15 mouse cellular contexts compared by ENCODE assay signal in genomic region chr17:26621912-26622311, GRCm38 (mm10). TPM values are rescaled to one million over a fixed set of nuclear protein-coding genes. Genes with fewer than 3 reads are reported as not detected.
A peak's percentile ranks its signal among the peaks of the same experiment; 100 is the strongest.
DNase-seq lines count a peak whose midpoint lies in the region; ATAC-seq and TF ChIP-seq lines count a peak whose summit lies in the region.
"Had no signal": no experiment of that assay in that cellular context is flagged by ENCODE, and none has a peak within 500 bp of the region (broad histone marks: within the 10 kb centered on the region; RNA-seq: fewer than 3 reads in every experiment).

No protein-coding gene starts in this region.

- H3K4me3 ChIP-seq in cerebellum, adult 2 months (replicated peaks; ENCODE audit: insufficient read depth, low read depth, low read length) = no peak overlapping the region
- no peak overlapping the region for H3K4me3 ChIP-seq in kidney, adult 2 months (ENCODE audit: insufficient read depth, low read depth, low read length)
- no peak overlapping the region for H3K4me3 ChIP-seq in liver, adult 2 months (ENCODE audit: insufficient read depth, low read depth, low read length)
- H3K4me3 ChIP-seq in liver, embryonic 11.5 days (ENCODE audit: low read depth, low read length) = no peak overlapping the region
- H3K4me3 ChIP-seq in stomach, embryonic 15.5 days (replicated peaks) = no peak overlapping the region
- H3K4me3 ChIP-seq: forebrain, embryonic 10.5 days; hindbrain, embryonic 10.5 days; intestine, embryonic 15.5 days had no signal

- no peaks in the 10 kb centered on the region for H3K9me3 ChIP-seq in liver, embryonic 11.5 days (ENCODE audit: control insufficient read depth, low read length)
- no peaks in the 10 kb centered on the region for H3K9me3 ChIP-seq in stomach, embryonic 15.5 days
- H3K9me3 ChIP-seq: forebrain, embryonic 10.5 days; hindbrain, embryonic 10.5 days; intestine, embryonic 15.5 days had no signal

- H3K4me2 ChIP-seq in liver, embryonic 11.5 days = no peak overlapping the region
- no peak overlapping the region for H3K4me2 ChIP-seq in stomach, embryonic 15.5 days
- H3K4me2 ChIP-seq: intestine, embryonic 15.5 days had no signal

- WGBS in cerebellum, adult 2 months = 58% methylated on average over 5 of the region's 5 CpGs
- 56% methylated on average over 5 of the region's 5 CpGs for WGBS in kidney, adult 2 months
- WGBS in liver, adult 2 months = 17% methylated on average over 5 of the region's 5 CpGs
- 83% methylated on average over 5 of the region's 5 CpGs for WGBS in liver, embryonic 11.5 days
- WGBS in stomach, embryonic 15.5 days = 79% methylated on average over 5 of the region's 5 CpGs

- ATAC-seq in liver, embryonic 11.5 days (replicated peaks; ENCODE audit: low FRiP score) = no peak
- no peak for ATAC-seq in stomach, embryonic 15.5 days (ENCODE audit: insufficient read depth, low FRiP score, low read depth)
- ATAC-seq: activated CD4-positive, CD25-positive, alpha-beta regulatory T cell, adult 4 months; forebrain, embryonic 16.5 days; intestine, embryonic 15.5 days had no signal

- DNase-seq in cerebellum, adult 2 months = no peak
- DNase-seq in cerebellum, postnatal 10 days = no peak
- DNase-seq in kidney, adult 2 months = no peak
- no peak for DNase-seq in kidney, adult 9 months
- DNase-seq in liver, adult 2 months (ENCODE audit: extremely low read depth, low read depth, low spot score) = peak; percentile 88
- no peak for DNase-seq in liver, embryonic 11.5 days (ENCODE audit: low spot score)
- DNase-seq: gastrocnemius, postnatal 14 days; midbrain, embryonic 14.5 days; thymus, postnatal 36 days had no signal

- TF ChIP-seq CTCF in cerebellum, adult 2 months (IDR thresholded peaks at IDR 0.05; ENCODE audit: borderline replicate concordance, insufficient read depth, low read depth, low read length) = no peak
- no peak for TF ChIP-seq CTCF in kidney, adult 2 months (conservative IDR thresholded peaks at IDR 0.05; ENCODE audit: insufficient read depth, insufficient read length, low read depth, low read length)
- TF ChIP-seq CTCF in liver, adult 2 months (IDR thresholded peaks at IDR 0.05; ENCODE audit: low read depth, low read length) = no peak

- no peaks in the 10 kb centered on the region for H3K36me3 ChIP-seq in kidney, adult 2 months (ENCODE audit: control insufficient read depth, insufficient read depth, low read length)
- H3K36me3 ChIP-seq in liver, adult 2 months (ENCODE audit: control insufficient read depth, insufficient read depth, low read length) = peaks cover 4% of the 10 kb centered on the region; the same call in 1 of the 2 replicates
- H3K36me3 ChIP-seq in liver, embryonic 11.5 days (ENCODE audit: control insufficient read depth, insufficient read depth, low read length) = peaks cover 12% of the 10 kb centered on the region; the same call in 1 of the 2 replicates
- H3K36me3 ChIP-seq in stomach, embryonic 15.5 days = peaks cover 16% of the 10 kb centered on the region

- peak overlapping the region; percentile 31 for H3K9ac ChIP-seq in liver, adult 2 months (ENCODE audit: low read depth, low read length)
- no peak overlapping the region for H3K9ac ChIP-seq in liver, embryonic 11.5 days (ENCODE audit: low read depth, low read length)
- no peak overlapping the region for H3K9ac ChIP-seq in stomach, embryonic 15.5 days
- H3K9ac ChIP-seq: intestine, embryonic 15.5 days had no signal

- H3K4me1 ChIP-seq in cerebellum, adult 2 months (ENCODE audit: control insufficient read depth, insufficient read depth, low read length) = peaks cover 62% of the 10 kb centered on the region
- H3K4me1 ChIP-seq in kidney, adult 2 months (ENCODE audit: control insufficient read depth, insufficient read depth, low read length) = peaks cover 33% of the 10 kb centered on the region
- peaks cover 15% of the 10 kb centered on the region for H3K4me1 ChIP-seq in liver, adult 2 months (ENCODE audit: control insufficient read depth, insufficient read depth, low read length)
- H3K4me1 ChIP-seq in liver, embryonic 11.5 days (replicated peaks; ENCODE audit: control insufficient read depth, insufficient read depth, low read length) = peaks cover 1% of the 10 kb centered on the region; the same call in 1 of the 2 replicates
- H3K4me1 ChIP-seq in stomach, embryonic 15.5 days = 0 out of 2 replicates have a peak, but pooled peaks cover 2% of the 10 kb centered on the region
- H3K4me1 ChIP-seq: forebrain, embryonic 10.5 days; hindbrain, embryonic 10.5 days had no signal

- TF ChIP-seq POLR2A in cerebellum, adult 2 months (IDR thresholded peaks at IDR 0.05; ENCODE audit: borderline replicate concordance, insufficient read depth, low read length) = no peak
- TF ChIP-seq POLR2A in kidney, adult 2 months (IDR thresholded peaks at IDR 0.05; ENCODE audit: low read depth, low read length) = no peak
- no peak for TF ChIP-seq POLR2A in liver, adult 2 months (IDR thresholded peaks at IDR 0.05; ENCODE audit: extremely low read depth, insufficient read depth, low read length)

- H3K27ac ChIP-seq in cerebellum, adult 2 months (ENCODE audit: insufficient read depth, low read length) = peak overlapping the region; percentile 84
- H3K27ac ChIP-seq in kidney, adult 2 months (ENCODE audit: insufficient read depth, low read depth, low read length) = peak overlapping the region; percentile 78
- H3K27ac ChIP-seq in liver, adult 2 months (replicated peaks; ENCODE audit: insufficient read depth, low read depth, low read length) = peak overlapping the region; percentile 58
- H3K27ac ChIP-seq in liver, embryonic 11.5 days (ENCODE audit: low read depth, low read length) = no peak overlapping the region
- 0 out of 2 replicates have a peak overlapping the region, but pooled peaks have one; percentile 31 for H3K27ac ChIP-seq in stomach, embryonic 15.5 days
- H3K27ac ChIP-seq: forebrain, embryonic 10.5 days; hindbrain, embryonic 10.5 days; intestine, embryonic 15.5 days had no signal

- H3K27me3 ChIP-seq in cerebellum, adult 2 months (ENCODE audit: control insufficient read depth, insufficient read depth, low read length) = no peaks in the 10 kb centered on the region
- H3K27me3 ChIP-seq in kidney, adult 2 months (replicated peaks; ENCODE audit: control insufficient read depth, insufficient read depth, low read length) = no peaks in the 10 kb centered on the region
- H3K27me3 ChIP-seq in liver, adult 2 months (ENCODE audit: control insufficient read depth, insufficient read depth, low read length) = no peaks in the 10 kb centered on the region
- H3K27me3 ChIP-seq in liver, embryonic 11.5 days (replicated peaks; ENCODE audit: control insufficient read depth, insufficient read depth, low read length) = no peaks in the 10 kb centered on the region
- H3K27me3 ChIP-seq in stomach, embryonic 15.5 days (replicated peaks) = no peaks in the 10 kb centered on the region
- H3K27me3 ChIP-seq: intestine, embryonic 15.5 days had no signal

- peaks cover 3% of the 10 kb centered on the region; the same call in 1 of the 2 replicates for H3K79me2 ChIP-seq in liver, adult 2 months (ENCODE audit: control insufficient read depth, insufficient read depth, low read length)

RNA-seq across cellular contexts. Expression of gene Atp6v0e, which starts 41.1 kb away (rescaled TPM):
- polyA plus RNA-seq in cerebellum, adult 2 months (2012; rRNA removed) = 99.8 and 105 TPM in 2 replicates
- 399 and 450 TPM in 2 replicates for polyA plus RNA-seq in kidney, adult 2 months (2012; rRNA removed)
- total RNA-seq in liver, adult 2 months (2014; rRNA removed) = 104 and 108 TPM in 2 replicates
- 122 and 131 TPM in 2 replicates for polyA plus RNA-seq in liver, adult 2 months (2012; rRNA removed)
- polyA plus RNA-seq in liver, embryonic 11.5 days (2014; fragmentation: Nextera tagmentation; extraction: Ambion mirVana) = 244 and 245 TPM in 2 replicates
- 231 and 255 TPM in 2 replicates for polyA plus RNA-seq in stomach, embryonic 15.5 days (2015; fragmentation: Nextera tagmentation; extraction: Ambion mirVana)

RNA-seq across cellular contexts. Expression of gene Dusp1, which starts 60.0 kb away (rescaled TPM):
- polyA plus RNA-seq in cerebellum, adult 2 months (2012; rRNA removed) = 62.5 and 67.1 TPM in 2 replicates
- polyA plus RNA-seq in kidney, adult 2 months (2012; rRNA removed) = 52.4 and 66.1 TPM in 2 replicates
- 10.5 and 10.7 TPM in 2 replicates for total RNA-seq in liver, adult 2 months (2014; rRNA removed)
- 22.2 and 40.0 TPM in 2 replicates for polyA plus RNA-seq in liver, adult 2 months (2012; rRNA removed)
- polyA plus RNA-seq in liver, embryonic 11.5 days (2014; fragmentation: Nextera tagmentation; extraction: Ambion mirVana) = 18.6 and 22.7 TPM in 2 replicates
- 15.8 and 19.3 TPM in 2 replicates for polyA plus RNA-seq in stomach, embryonic 15.5 days (2015; fragmentation: Nextera tagmentation; extraction: Ambion mirVana)
